Mouse (Mus musculus) brain, embryonic 14.5 days (tissue): ENCODE measurements around the gene Ube2l3.

ENCODE experiments used
- CTCF ChIP-seq: fragments of 200-500 bp; IDR thresholded peaks from 2 replicates; pipeline ENCODE4 v1.5.1; 2012; ENCODE audit warnings: inconsistent platforms, mild to moderate bottlenecking, moderate library complexity, borderline replicate concordance; ENCODE audit not compliant: insufficient read depth, insufficient read length; ENCODE audit errors: extremely low read depth
- POLR2A ChIP-seq: fragments of 200-500 bp; IDR thresholded peaks from 2 replicates; pipeline ENCODE4 v1.6.1; 2012; ENCODE audit warnings: mild to moderate bottlenecking, inconsistent platforms, borderline replicate concordance; ENCODE audit not compliant: poor library complexity, insufficient read depth, insufficient read length, severe bottlenecking; ENCODE audit errors: extremely low read depth

- TF ChIP-seq CTCF (no peak), POLR2A (no peak)
These were observed 99.7 kb downstream of the Ube2l3 start for GRCm38 (mm10) chr16:17102630-17103220.
